Mouse (Mus musculus) urinary bladder, adult 18-20 months (tissue): Measurements from ENCODE around the gene Trim37.
"Not testable (repeated sequence)": the region's sequence is repeated elsewhere in the genome, so short reads cannot be mapped to it uniquely, and the experiment has no call there.

Experiments used
- DNase-seq, 2 experiments: peaks; one replicate each; pipeline ENCODE4 v3.0.0; 2022; ENCODE audit warnings: low spot score in 2 of 2, mixed read lengths in 2 of 2

Trim37 gene

GRCm38 (mm10) chr11:87227056-87227455 is 100.2 kb downstream of the Trim37 start:
- DNase-seq: no peak

- no peak for DNase-seq
Measured at GRCm38 (mm10) chr11:87233377-87233776, 106.5 kb downstream of the Trim37 start.

- no peak for DNase-seq
Measured at GRCm38 (mm10) chr11:87234743-87235485, 108.0 kb downstream of the Trim37 start.

GRCm38 (mm10) chr11:87235486-87235872 is 108.6 kb downstream of the Trim37 start:
- no peak for DNase-seq

GRCm38 (mm10) chr11:87238891-87239530 is 112.1 kb downstream of the Trim37 start:
- DNase-seq: no peak

GRCm38 (mm10) chr11:87240141-87240832 is 113.4 kb downstream of the Trim37 start:
- no peak for DNase-seq

- no peak for DNase-seq
Measured at GRCm38 (mm10) chr11:87240833-87241215, 113.9 kb downstream of the Trim37 start.

- no peak for DNase-seq
Measured at GRCm38 (mm10) chr11:87241256-87241655, 114.4 kb downstream of the Trim37 start.

GRCm38 (mm10) chr11:87245171-87245840 is 118.4 kb downstream of the Trim37 start:
- DNase-seq: no peak

- no peak for DNase-seq
Measured at GRCm38 (mm10) chr11:87246107-87246651, 119.3 kb downstream of the Trim37 start.

GRCm38 (mm10) chr11:87246724-87247493 is 120.0 kb downstream of the Trim37 start:
- no peak for DNase-seq

- no peak for DNase-seq
Measured at GRCm38 (mm10) chr11:87247494-87247866, 120.6 kb downstream of the Trim37 start.

- no peak for DNase-seq
Measured at GRCm38 (mm10) chr11:87250132-87250531, 123.3 kb downstream of the Trim37 start.

GRCm38 (mm10) chr11:87253294-87253693 is 126.4 kb downstream of the Trim37 start:
- no peak for DNase-seq

- DNase-seq: no peak
Measured at GRCm38 (mm10) chr11:87254149-87254548, 127.3 kb downstream of the Trim37 start.

GRCm38 (mm10) chr11:87257282-87257681 is 130.4 kb downstream of the Trim37 start:
- DNase-seq: no peak

- DNase-seq: no peak
Measured at GRCm38 (mm10) chr11:87259792-87260191, 132.9 kb downstream of the Trim37 start.

GRCm38 (mm10) chr11:87261705-87262104 is 134.8 kb downstream of the Trim37 start:
- DNase-seq: not testable (repeated sequence)

- DNase-seq: no peak
Measured at GRCm38 (mm10) chr11:87263946-87264345, 137.1 kb downstream of the Trim37 start.

- DNase-seq: no peak
Measured at GRCm38 (mm10) chr11:87266246-87266645, 139.4 kb downstream of the Trim37 start.

- DNase-seq: no peak
Measured at GRCm38 (mm10) chr11:87268803-87269202, 141.9 kb downstream of the Trim37 start.
